Mouse (Mus musculus) heart, embryonic 15.5 days (tissue): ENCODE results near the gene Kdm5a. TPM values are rescaled to one million over a fixed set of nuclear protein-coding genes. Genes with fewer than 3 reads are reported as not detected.

Source experiments
- ATAC-seq: fragments of 200-750 bp; cut with Nextera tagmentation; replicated peaks from 2 replicates; pipeline ENCODE4 v1.8.0; 2017; ENCODE audit warnings: low read depth, moderate TSS enrichment; ENCODE audit not compliant: insufficient number of reproducible peaks, insufficient read depth, low FRiP score
- H3K27ac ChIP-seq: fragments of 300-500 bp; sonication (generic); 2 replicates; pipeline ENCODE4 v1.5.1; 2015; ENCODE audit warnings: mild to moderate bottlenecking, inconsistent platforms
- H3K27me3 ChIP-seq: fragments of 300-500 bp; sonication (generic); 2 replicates; pipeline ENCODE4 v1.6.1; 2015; ENCODE audit warnings: inconsistent platforms
- H3K36me3 ChIP-seq: fragments of 300-500 bp; sonication (generic); 2 replicates; pipeline ENCODE4 v1.6.1; 2015; ENCODE audit warnings: mild to moderate bottlenecking, inconsistent platforms
- H3K4me1 ChIP-seq: fragments of 300-500 bp; sonication (generic); replicated peaks from 2 replicates; pipeline ENCODE4 v1.6.1; 2015; ENCODE audit warnings: inconsistent platforms
- H3K4me2 ChIP-seq: fragments of 300-500 bp; sonication (generic); 2 replicates; pipeline ENCODE4 v1.6.1; 2015; ENCODE audit warnings: inconsistent platforms, mild to moderate bottlenecking, moderate library complexity
- H3K4me3 ChIP-seq: fragments of 300-500 bp; sonication (generic); 2 replicates; pipeline ENCODE4 v1.5.1; 2015; ENCODE audit warnings: mild to moderate bottlenecking, inconsistent platforms
- H3K9ac ChIP-seq: fragments of 300-500 bp; sonication (generic); 2 replicates; pipeline ENCODE4 v1.6.1; 2015; ENCODE audit warnings: mild to moderate bottlenecking, inconsistent platforms
- H3K9me3 ChIP-seq: fragments of 300-500 bp; sonication (generic); replicated peaks from 2 replicates; pipeline ENCODE4 v1.6.1; 2016; ENCODE audit warnings: inconsistent platforms
- WGBS: fragments of 180-500 bp; shearing (Covaris S2); methylation state at CpG from one replicate; pipeline ENCODE4 v1.1.7; 2015; ENCODE audit warnings: mixed read lengths; 5-methylcytosine and 5-hydroxymethylcytosine counted together
- polyA plus RNA-seq: library from polyadenylated mRNA; unstranded; fragments of >200 nt; fragmentation: Nextera tagmentation; extraction: Ambion mirVana; gene quantifications from 2 replicates; pipeline ENCODE4 v1.2.1, GENCODE M21; 2015

Gene Kdm5a
- polyA plus RNA-seq, 1 experiment from 2014 or later = 29.0 TPM

GRCm38 (mm10) chr6:120463884-120464283, 100.0 kb downstream of the Kdm5a start:
- H3K4me2 ChIP-seq = peak overlapping the region; percentile 90
- H3K27ac ChIP-seq = no peak overlapping the region
- H3K9ac ChIP-seq = peak overlapping the region; percentile 64
- H3K36me3 ChIP-seq = no peaks in the 10 kb centered on the region
- 5% methylated on average over 11 of the region's 11 CpGs for WGBS
- no peaks in the 10 kb centered on the region for H3K9me3 ChIP-seq
- peak overlapping the region; percentile 72 for H3K4me3 ChIP-seq
- peak; percentile 18; the same call in 1 of the 2 replicates for ATAC-seq
- peaks cover 42% of the 10 kb centered on the region for H3K27me3 ChIP-seq
- H3K4me1 ChIP-seq = peaks cover 21% of the 10 kb centered on the region

GRCm38 (mm10) chr6:120464406-120464939, 100.5 kb downstream of the Kdm5a start:
- peaks cover 24% of the 10 kb centered on the region for H3K4me1 ChIP-seq
- no peak overlapping the region for H3K27ac ChIP-seq
- no peak for ATAC-seq
- WGBS = 55% methylated on average over 9 of the region's 9 CpGs
- peak overlapping the region; percentile 90 for H3K4me2 ChIP-seq
- peak overlapping the region; percentile 72 for H3K4me3 ChIP-seq
- no peaks in the 10 kb centered on the region for H3K9me3 ChIP-seq
- H3K36me3 ChIP-seq = no peaks in the 10 kb centered on the region
- peaks cover 42% of the 10 kb centered on the region for H3K27me3 ChIP-seq
- H3K9ac ChIP-seq = peak overlapping the region; percentile 64; the same call in 1 of the 2 replicates

- H3K9me3 ChIP-seq = no peaks in the 10 kb centered on the region
- peaks cover 32% of the 10 kb centered on the region for H3K4me1 ChIP-seq
- WGBS = 57% methylated on average over 4 of the region's 4 CpGs
- peaks cover 42% of the 10 kb centered on the region for H3K27me3 ChIP-seq
- H3K4me2 ChIP-seq = no peak overlapping the region
- no peak overlapping the region for H3K27ac ChIP-seq
- H3K36me3 ChIP-seq = no peaks in the 10 kb centered on the region
- ATAC-seq = no peak
- no peak overlapping the region for H3K4me3 ChIP-seq
- no peak overlapping the region for H3K9ac ChIP-seq
Measured at GRCm38 (mm10) chr6:120465393-120465792, 101.5 kb downstream of the Kdm5a start.

GRCm38 (mm10) chr6:120466609-120467329, 102.8 kb downstream of the Kdm5a start:
- no peak for ATAC-seq

GRCm38 (mm10) chr6:120468259-120468658, 104.3 kb downstream of the Kdm5a start:
- H3K9me3 ChIP-seq = no peaks in the 10 kb centered on the region
- peaks cover 19% of the 10 kb centered on the region for H3K27me3 ChIP-seq
- no peak overlapping the region for H3K4me3 ChIP-seq
- H3K4me2 ChIP-seq = no peak overlapping the region
- 88% methylated on average over 4 of the region's 4 CpGs for WGBS
- H3K36me3 ChIP-seq = no peaks in the 10 kb centered on the region
- H3K9ac ChIP-seq = no peak overlapping the region
- no peak for ATAC-seq
- H3K4me1 ChIP-seq = peaks cover 52% of the 10 kb centered on the region
- H3K27ac ChIP-seq = no peak overlapping the region

More at GRCm38 (mm10) chr6:120466609-120467329, 102.8 kb downstream of the Kdm5a start:
- no peak overlapping the region for H3K9ac ChIP-seq
- no peaks in the 10 kb centered on the region for H3K9me3 ChIP-seq
- WGBS = 71% methylated on average over 10 of the region's 10 CpGs
- H3K27ac ChIP-seq = no peak overlapping the region
- peaks cover 34% of the 10 kb centered on the region for H3K27me3 ChIP-seq
- peaks cover 44% of the 10 kb centered on the region for H3K4me1 ChIP-seq
- H3K36me3 ChIP-seq = no peaks in the 10 kb centered on the region
- H3K4me3 ChIP-seq = no peak overlapping the region
- H3K4me2 ChIP-seq = no peak overlapping the region

GRCm38 (mm10) chr6:120469268-120469667, 105.3 kb downstream of the Kdm5a start:
- Histone ChIP-seq H3K9me3 (no peaks in the 10 kb centered on the region), H3K9ac (no peak overlapping the region), H3K4me3 (no peak overlapping the region), H3K36me3 (no peaks in the 10 kb centered on the region), H3K27me3 (peaks cover 9% of the 10 kb centered on the region; the same call in 1 of the 2 replicates), H3K27ac (no peak overlapping the region), H3K4me1 (peaks cover 45% of the 10 kb centered on the region), H3K4me2 (no peak overlapping the region)
- ATAC-seq = no peak
- 68% methylated on average over 3 of the region's 3 CpGs for WGBS

GRCm38 (mm10) chr6:120469770-120470169, 105.8 kb downstream of the Kdm5a start:
- Histone ChIP-seq H3K4me1 (peaks cover 40% of the 10 kb centered on the region), H3K4me3 (no peak overlapping the region), H3K27ac (no peak overlapping the region), H3K9ac (no peak overlapping the region), H3K36me3 (no peaks in the 10 kb centered on the region), H3K4me2 (no peak overlapping the region), H3K9me3 (no peaks in the 10 kb centered on the region), H3K27me3 (peaks cover 4% of the 10 kb centered on the region; the same call in 1 of the 2 replicates)
- no peak for ATAC-seq

GRCm38 (mm10) chr6:120470666-120471065, 106.7 kb downstream of the Kdm5a start:
- Histone ChIP-seq H3K27ac (no peak overlapping the region), H3K4me2 (no peak overlapping the region), H3K4me1 (peaks cover 40% of the 10 kb centered on the region), H3K27me3 (no peaks in the 10 kb centered on the region), H3K9me3 (no peaks in the 10 kb centered on the region), H3K36me3 (no peaks in the 10 kb centered on the region), H3K9ac (no peak overlapping the region), H3K4me3 (no peak overlapping the region)
- 61% methylated on average over 1 of the region's 1 CpGs for WGBS
- no peak for ATAC-seq

GRCm38 (mm10) chr6:120471991-120472441, 108.1 kb downstream of the Kdm5a start:
- ATAC-seq = peak; percentile 61
- 10% methylated on average over 5 of the region's 5 CpGs for WGBS
- Histone ChIP-seq H3K4me1 (peaks cover 40% of the 10 kb centered on the region), H3K27ac (peak overlapping the region; percentile 83), H3K4me3 (no peak overlapping the region), H3K9me3 (no peaks in the 10 kb centered on the region), H3K27me3 (no peaks in the 10 kb centered on the region), H3K4me2 (peak overlapping the region; percentile 29), H3K36me3 (0 out of 2 replicates have a peak, but pooled peaks cover 2% of the 10 kb centered on the region), H3K9ac (0 out of 2 replicates have a peak overlapping the region, but pooled peaks have one; percentile 2)

- H3K4me2 ChIP-seq = peak overlapping the region; percentile 29
- peaks cover 40% of the 10 kb centered on the region for H3K4me1 ChIP-seq
- peak overlapping the region; percentile 83 for H3K27ac ChIP-seq
- no peaks in the 10 kb centered on the region for H3K27me3 ChIP-seq
- no peak overlapping the region for H3K4me3 ChIP-seq
- H3K9ac ChIP-seq = no peak overlapping the region
- no peaks in the 10 kb centered on the region for H3K9me3 ChIP-seq
- 0 out of 2 replicates have a peak, but pooled peaks cover 3% of the 10 kb centered on the region for H3K36me3 ChIP-seq
- no peak for ATAC-seq
- WGBS = 39% methylated on average over 8 of the region's 8 CpGs
Measured at GRCm38 (mm10) chr6:120472455-120473140, 108.7 kb downstream of the Kdm5a start.

- 52% methylated on average over 5 of the region's 5 CpGs for WGBS
- no peak for ATAC-seq
- H3K36me3 ChIP-seq = 0 out of 2 replicates have a peak, but pooled peaks cover 3% of the 10 kb centered on the region
Measured at GRCm38 (mm10) chr6:120473427-120473826, 109.5 kb downstream of the Kdm5a start.

More at GRCm38 (mm10) chr6:120473427-120473826, 109.5 kb downstream of the Kdm5a start:
- Histone ChIP-seq H3K27me3 (no peaks in the 10 kb centered on the region), H3K9ac (no peak overlapping the region), H3K4me3 (no peak overlapping the region), H3K4me1 (peaks cover 40% of the 10 kb centered on the region), H3K27ac (no peak overlapping the region), H3K9me3 (no peaks in the 10 kb centered on the region), H3K4me2 (no peak overlapping the region)
